Mouse (Mus musculus): ENCODE data around the gene Mafb.

Gene Mafb

DNA sequence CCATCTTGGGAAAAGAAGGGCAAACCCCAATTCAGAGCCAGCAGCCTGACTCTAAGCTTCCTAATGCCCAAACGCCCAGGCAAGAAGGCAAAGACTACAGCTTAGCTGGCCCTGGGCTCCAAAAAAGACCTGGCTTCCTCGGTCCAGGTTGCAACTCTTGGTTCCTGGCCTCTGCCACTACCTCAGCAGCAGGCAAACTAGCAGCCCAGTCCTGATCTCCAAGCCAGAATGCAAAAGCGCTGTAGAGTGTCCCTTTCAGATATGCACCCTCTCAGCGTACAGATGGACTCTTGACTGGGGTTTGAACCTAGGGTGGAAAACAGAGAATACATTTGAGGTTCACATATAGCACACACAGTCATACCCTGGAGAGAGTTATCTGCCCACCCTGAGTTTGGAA, 3.7 kb downstream of the Mafb start:
- DNase-seq (ENCODE audit: low spot score) = no peak

GRCm38 (mm10) chr2:160361442-160362121, 5.3 kb downstream of the Mafb start:
- DNase-seq (ENCODE audit: low spot score) = no peak

DNA sequence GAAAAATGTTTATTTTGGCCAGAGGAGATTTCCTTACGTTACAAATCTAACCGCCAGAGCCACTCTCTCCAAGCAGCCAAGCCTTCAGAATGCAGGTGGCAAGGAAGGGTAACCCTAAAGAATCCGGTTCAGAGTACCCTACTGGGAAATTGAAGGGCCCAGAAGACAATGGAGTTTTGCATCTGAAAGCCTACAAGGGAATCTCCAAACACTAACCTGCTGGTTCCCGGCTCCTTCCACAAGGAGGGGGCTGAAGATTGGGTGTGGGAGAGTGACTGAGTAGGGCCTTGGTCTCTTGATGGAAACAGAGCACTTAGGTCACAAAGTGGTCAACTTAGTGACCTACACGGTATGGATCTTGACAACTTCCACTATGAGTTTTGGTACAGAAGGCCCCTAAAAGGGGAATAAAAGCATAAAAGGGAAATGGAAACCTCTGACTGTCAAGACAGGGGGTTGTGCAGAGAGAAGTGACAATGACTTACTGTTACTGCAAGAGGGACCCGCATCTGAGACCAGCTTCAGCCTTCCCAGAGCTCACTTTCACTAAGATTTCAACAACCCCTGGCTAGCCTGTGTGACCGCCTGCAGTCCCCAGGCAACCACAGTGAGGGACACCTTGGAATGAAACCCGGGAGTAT, 6.5 kb downstream of the Mafb start:
- no peak for DNase-seq (ENCODE audit: low spot score)

DNA sequence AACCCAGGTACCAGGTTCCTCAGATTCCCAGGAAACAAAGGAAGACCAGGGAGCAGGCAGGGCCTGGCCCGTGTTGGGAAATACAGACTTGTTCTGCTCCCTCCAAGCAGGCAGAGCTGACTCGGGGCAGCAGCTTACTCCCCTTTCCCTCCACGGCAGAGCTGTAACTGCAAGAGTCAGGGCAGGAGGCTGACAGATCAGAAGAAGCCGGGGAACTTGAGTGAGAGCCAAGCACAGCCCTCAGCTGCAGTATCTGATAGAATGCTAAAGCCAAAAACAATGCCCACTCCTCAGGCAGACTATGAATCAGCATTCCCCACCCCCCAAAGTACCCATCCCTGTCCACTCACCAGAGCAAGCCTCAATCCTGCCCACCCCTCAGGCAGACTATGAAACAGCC, 8.0 kb downstream of the Mafb start:
- no peak for DNase-seq (ENCODE audit: low spot score)

GRCm38 (mm10) chr2:160357442-160357841, 9.4 kb downstream of the Mafb start:
- no peak for DNase-seq (ENCODE audit: low spot score)

GRCm38 (mm10) chr2:160356132-160356531, 10.7 kb downstream of the Mafb start:
- DNase-seq (ENCODE audit: low spot score) = peak; percentile 61

- DNase-seq (ENCODE audit: low spot score) = no peak
Measured at GRCm38 (mm10) chr2:160354319-160354718, 12.5 kb downstream of the Mafb start.

GRCm38 (mm10) chr2:160353581-160353980, 13.3 kb downstream of the Mafb start:
- DNase-seq (ENCODE audit: low spot score) = no peak

- peak; percentile 74 for DNase-seq (ENCODE audit: low spot score)
Measured at GRCm38 (mm10) chr2:160351038-160351574, 15.8 kb downstream of the Mafb start.

DNA sequence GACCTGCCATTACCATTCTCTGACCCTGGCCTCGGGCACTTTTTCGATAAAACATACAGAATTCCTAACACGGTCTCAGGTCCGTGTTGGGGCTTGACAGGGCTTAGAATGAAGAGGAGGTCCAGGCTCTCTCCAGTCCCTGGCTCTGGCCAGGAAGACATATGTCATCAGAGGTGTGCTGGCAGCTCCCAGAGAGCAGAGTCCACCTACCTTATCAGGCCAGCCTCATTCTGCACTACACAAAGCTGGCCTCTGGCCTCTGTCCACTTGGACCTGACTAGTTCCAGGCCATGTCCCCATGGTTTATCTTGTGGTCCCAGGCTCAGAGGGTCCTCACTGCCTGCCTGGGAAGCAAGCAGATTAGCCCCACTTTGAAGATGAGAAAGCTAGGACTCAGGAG, 17.3 kb downstream of the Mafb start:
- DNase-seq (ENCODE audit: low spot score) = no peak

DNA sequence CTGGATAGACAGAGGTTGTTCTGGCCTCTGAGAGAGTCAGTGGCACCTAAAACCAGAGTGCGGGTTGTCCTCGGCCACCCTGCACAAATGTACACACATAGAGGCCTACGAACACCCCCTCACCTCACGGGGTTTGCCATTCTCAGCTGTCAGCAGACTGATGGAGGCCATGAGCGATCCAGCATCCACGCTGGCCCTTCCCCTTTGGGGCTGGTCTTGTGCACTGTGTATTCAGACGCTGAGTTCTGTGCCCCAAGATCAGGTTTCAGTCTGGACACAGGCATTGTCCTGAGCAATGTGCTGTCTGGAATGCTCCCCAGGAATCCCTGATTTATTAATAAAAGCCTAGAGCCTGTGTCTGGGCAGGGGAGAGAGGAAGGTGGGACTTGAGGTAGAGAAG, 18.1 kb downstream of the Mafb start:
- no peak for DNase-seq (ENCODE audit: low spot score)

DNA sequence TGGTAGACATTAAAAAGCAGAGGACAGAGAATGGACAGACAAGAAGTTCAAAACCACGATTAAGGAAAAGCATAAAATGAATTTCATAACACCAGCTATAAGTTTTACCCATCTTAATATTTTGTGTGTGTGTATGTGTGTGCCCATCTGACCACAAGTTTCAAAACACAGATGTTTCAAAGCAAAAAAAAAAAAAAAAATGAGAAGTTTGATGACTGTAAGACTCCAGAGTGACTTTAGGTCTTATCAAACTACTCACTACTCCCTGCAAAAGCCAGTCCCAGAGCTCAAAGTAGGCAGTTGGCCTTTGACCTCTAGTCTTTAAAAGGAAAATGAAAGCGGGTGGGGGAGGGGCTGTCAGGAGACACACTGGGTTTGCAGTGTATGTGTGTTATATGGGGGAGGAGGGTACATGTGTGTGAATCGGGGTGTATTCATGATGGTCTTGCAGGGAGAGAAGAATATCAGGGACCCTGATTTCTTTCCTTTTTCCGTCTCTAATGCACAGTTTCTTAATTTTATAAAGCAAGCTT, 18.7 kb downstream of the Mafb start:
- DNase-seq (ENCODE audit: low spot score) = no peak

DNA sequence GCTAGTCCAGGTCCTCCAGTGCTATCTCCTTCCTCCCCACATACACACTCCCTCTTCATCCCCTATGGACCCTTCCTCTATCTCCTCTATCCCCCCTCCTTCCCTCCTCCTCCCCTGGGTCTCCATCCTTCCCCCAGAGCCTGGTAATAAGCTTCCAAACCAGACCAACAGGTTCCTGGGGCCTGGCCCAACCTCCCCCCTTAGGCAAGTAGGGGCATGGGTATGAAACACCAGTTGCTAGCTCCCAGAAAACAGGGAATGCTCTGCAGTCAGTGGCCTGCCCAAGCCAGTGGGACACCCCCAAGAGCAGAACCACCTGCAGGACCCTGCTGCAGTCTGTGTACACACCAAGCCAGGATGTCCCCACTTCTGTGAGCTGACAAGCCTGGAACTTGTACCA, 21.2 kb downstream of the Mafb start:
- DNase-seq (ENCODE audit: low spot score) = no peak

- DNase-seq (ENCODE audit: low spot score) = no peak
Measured at GRCm38 (mm10) chr2:160340121-160340520, 26.7 kb downstream of the Mafb start.

- DNase-seq (ENCODE audit: low spot score) = no peak
Measured at GRCm38 (mm10) chr2:160339595-160339994, 27.3 kb downstream of the Mafb start.

GRCm38 (mm10) chr2:160336053-160336452, 30.8 kb downstream of the Mafb start:
- no peak for DNase-seq (ENCODE audit: low spot score)

DNA sequence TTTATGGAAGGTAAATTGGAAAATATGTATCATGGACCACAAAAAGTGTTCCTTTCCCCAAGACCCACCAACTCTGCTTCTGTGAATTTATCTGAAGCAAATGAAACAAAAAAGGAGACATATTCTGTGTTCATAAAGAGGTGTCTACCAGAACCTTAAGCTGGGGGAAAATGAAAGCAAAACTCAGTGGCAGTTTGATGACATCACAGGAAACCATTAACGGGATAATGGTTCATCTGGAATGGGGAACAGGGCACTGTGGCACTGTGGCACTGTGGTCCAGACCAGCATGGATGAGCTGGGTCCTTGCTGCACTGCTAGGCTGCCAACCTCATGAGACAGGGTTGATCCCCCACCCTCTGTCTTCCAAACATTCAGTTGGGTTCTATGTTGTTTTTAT, 31.8 kb downstream of the Mafb start:
- no peak for DNase-seq (ENCODE audit: low spot score)

DNA sequence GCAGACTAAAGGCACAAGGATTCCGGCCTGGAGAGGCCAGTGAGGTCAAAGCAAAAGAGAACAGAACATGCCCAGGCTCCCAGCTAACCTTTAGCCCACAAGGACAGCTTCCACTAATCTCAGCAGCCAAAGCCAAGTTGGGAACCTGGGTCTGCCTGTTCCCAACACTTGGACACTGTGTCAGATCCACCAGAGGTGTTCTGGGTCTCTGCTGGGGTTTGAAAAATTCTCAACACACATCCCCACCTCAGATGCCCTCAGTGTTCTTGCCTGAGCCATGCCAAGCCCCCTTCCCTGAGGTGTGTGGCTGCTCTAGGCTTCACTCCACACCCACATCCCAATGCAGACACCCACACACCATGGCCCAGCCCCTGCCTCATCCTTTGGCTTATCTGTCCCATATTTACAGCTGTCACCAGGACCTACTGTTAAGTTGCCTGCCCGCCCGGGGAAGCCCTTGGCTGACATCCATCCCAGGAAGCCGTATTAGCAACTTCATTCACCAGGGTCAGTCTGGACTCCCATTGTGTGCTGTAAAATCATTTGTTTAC, 32.7 kb downstream of the Mafb start, which contains the start of gene Gm826:
TSS of gene Gm826 (minus strand) at position 52 of the 551 bp plus-strand sequence.
- no peak for DNase-seq (ENCODE audit: low spot score)

DNA sequence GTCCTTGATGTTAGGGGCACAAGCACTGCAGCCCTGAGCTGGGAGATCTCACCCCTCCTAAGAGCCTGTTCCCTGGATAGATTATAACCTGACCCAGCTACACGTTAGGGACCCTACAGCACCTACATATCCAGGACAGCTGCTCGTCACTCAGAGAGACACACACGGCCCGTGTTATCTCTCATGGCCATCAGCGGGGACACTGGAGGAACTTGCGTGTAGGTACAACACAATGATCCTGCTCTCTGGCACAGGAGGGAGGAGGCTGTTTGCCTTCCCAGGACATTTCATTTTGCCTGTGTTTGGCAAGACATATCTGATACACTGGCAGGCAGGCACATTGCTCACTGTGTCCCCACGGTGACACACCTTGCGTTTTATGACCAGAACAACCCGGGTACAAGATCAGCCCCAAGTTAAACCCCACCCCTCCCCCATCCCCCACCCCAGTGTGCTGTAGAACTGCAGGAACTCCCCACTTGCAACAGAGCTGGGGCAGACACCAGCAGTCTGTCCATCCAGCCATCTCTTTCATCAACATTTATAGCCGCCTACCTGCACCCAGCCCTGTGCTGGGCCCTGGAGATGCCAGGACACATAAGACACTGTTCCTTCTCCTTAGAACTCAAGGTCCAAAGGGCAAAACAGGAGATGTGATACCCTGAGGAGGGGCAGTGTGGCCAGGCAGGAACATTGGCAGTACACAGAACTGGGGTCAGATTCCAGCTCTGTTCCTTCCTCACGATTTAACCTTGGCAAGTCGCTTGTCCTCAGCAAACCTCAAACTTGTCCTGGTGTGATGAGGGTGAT, 34.1 kb downstream of the Mafb start:
- DNase-seq (ENCODE audit: low spot score) = no peak

GRCm38 (mm10) chr2:160328886-160329285, 38.0 kb downstream of the Mafb start:
- DNase-seq (ENCODE audit: low spot score) = no peak

- DNase-seq (ENCODE audit: low spot score) = no peak
Measured at GRCm38 (mm10) chr2:160327716-160328115, 39.1 kb downstream of the Mafb start.

GRCm38 (mm10) chr2:160327167-160327566, 39.7 kb downstream of the Mafb start:
- DNase-seq (ENCODE audit: low spot score) = no peak
